Mouse (Mus musculus) liver, embryonic 14.5 days (tissue): ENCODE data around the gene Thbs1.

Experiments used
- CTCF ChIP-seq: IDR thresholded peaks from 2 replicates; pipeline ENCODE4 v1.5.1; 2016; ENCODE audit warnings: antibody characterized with exemption, low read depth, control low read depth
- EP300 ChIP-seq: IDR thresholded peaks from 2 replicates; pipeline ENCODE4 v1.6.1; 2016; ENCODE audit warnings: antibody characterized with exemption, low read depth

GRCm38 (mm10) chr2:118066065-118066770 is 45.5 kb upstream of the Thbs1 start:
- TF ChIP-seq CTCF = no peak
- TF ChIP-seq EP300 = no peak
